Mouse (Mus musculus): Measurements from ENCODE around the gene Kcnj9. TPM values are rescaled to one million over a fixed set of nuclear protein-coding genes. Genes with fewer than 3 reads are reported as not detected.

Kcnj9 gene
- total and polyA plus RNA-seq, 2 experiments from 2014 or later, result not detected

DNA sequence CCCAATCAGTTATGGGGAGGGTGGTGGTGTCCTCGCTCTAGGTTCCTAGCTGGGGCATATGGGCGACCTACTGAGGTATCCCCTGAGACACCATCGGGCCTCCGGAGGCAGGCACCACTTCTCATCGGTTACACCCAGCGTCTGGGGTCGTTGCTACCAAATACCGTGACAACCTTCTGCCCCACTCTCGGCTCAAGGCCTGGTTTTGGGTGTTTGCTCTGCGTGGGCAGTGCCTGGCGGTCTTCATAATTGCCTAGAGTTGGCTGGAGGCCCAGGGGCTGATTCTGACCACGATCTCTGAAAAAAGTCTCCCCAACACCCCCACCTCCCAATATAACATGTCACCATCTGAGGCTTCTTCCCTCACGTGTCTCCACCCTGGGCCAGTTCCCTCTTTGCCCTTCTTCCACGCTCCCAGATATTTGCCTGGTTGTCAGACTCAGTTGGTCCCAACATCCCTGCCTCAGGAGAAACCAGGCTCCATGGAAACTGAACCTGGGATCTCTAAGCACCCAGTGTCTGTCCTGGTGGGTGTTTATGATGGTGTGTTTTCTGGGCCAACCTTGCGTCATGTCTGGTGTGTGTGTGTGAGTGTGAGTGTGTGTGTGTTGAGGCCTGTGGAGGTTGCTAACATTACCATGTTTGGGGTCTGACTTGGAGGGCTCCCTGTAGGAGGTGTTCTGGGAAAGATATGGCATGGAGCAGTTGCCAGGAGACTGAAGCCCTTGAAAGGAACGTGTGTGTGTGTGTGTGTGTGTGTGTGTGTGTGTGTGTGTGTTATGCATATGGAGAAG lies 16.2 kb downstream of the Kcnj9 start:
- TF ChIP-seq CTCF (IDR thresholded peaks at IDR 0.05; ENCODE audit: low read depth) (no peak), EP300 (IDR thresholded peaks at IDR 0.05; ENCODE audit: low read depth) (no peak)
- WGBS, result 18% methylated on average over 16 of the region's 16 CpGs
- ATAC-seq (ENCODE audit: insufficient read depth, low read depth), result 0 out of 2 replicates have a peak, but pooled peaks have one; percentile 0
- no peak for DNase-seq (ENCODE audit: low spot score)
- no peaks in the 10 kb centered on the region for H3K9me3 ChIP-seq (replicated peaks; ENCODE audit: control insufficient read depth, low read length)
- H3K9ac ChIP-seq (replicated peaks; ENCODE audit: low read depth, low read length), result peak overlapping the region; percentile 68
- H3K27ac ChIP-seq (ENCODE audit: low read depth), result no peak overlapping the region
- H3K27me3 ChIP-seq (ENCODE audit: control insufficient read depth, insufficient read depth, low read length), result no peaks in the 10 kb centered on the region
- H3K4me2 ChIP-seq (ENCODE audit: low read depth, low read length), result peak overlapping the region; percentile 91
- H3K4me1 ChIP-seq (ENCODE audit: control insufficient read depth, insufficient read depth), result peaks cover 4% of the 10 kb centered on the region; the same call in 1 of the 2 replicates
- peak overlapping the region; percentile 66 for H3K4me3 ChIP-seq (ENCODE audit: low read depth, low read length)
- H3K36me3 ChIP-seq (replicated peaks; ENCODE audit: control insufficient read depth, insufficient read depth, low read length), result no peaks in the 10 kb centered on the region

DNA sequence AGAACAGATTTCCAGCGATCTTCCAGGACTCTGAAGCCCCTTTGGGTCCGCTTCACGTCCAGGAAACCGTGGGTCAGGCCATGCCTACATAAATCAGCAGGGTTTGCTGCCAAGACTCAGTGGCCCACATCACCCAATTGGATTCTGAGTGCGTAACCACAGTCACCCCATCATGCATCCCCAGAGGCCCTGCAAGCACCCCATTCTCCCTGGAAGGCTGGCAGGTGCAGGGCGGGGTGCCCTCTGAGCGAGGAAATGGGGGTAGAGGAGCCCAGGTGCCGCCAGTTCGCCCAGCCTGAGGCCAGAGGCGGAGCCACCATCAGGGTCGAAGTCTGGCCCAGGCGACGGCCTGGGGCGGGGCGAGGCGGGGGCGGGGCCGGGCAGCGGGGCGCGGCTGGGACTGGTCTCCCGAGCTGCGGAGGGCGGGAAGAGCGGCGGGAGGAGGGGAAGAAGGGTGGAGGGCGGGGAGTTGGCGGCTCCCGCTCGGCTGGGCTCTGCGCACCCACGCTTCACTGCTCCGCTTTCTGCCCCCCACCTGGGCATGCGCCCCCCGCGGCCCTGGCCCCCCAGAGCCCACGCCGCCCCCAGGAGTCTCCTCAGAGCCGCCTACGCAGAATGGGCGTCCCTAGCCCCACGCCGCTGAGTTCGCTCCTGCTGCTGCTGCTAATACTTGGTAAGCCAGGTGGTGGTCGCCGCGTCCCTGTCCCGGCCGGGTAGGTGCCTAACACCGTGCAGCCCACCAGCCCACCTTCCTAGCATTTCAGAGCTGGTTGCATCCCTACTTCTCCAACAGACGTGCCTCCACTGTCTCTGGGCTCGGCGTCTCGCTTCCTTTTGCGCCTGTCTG lies 17.0 kb downstream of the Kcnj9 start:
- Histone ChIP-seq H3K4me3 (ENCODE audit: low read depth, low read length) (peak overlapping the region; percentile 66), H3K27me3 (ENCODE audit: control insufficient read depth, insufficient read depth, low read length) (no peaks in the 10 kb centered on the region), H3K36me3 (replicated peaks; ENCODE audit: control insufficient read depth, insufficient read depth, low read length) (no peaks in the 10 kb centered on the region), H3K9ac (replicated peaks; ENCODE audit: low read depth, low read length) (peak overlapping the region; percentile 68), H3K4me2 (ENCODE audit: low read depth, low read length) (peak overlapping the region; percentile 91), H3K27ac (ENCODE audit: low read depth) (peak overlapping the region; percentile 92), H3K9me3 (replicated peaks; ENCODE audit: control insufficient read depth, low read length) (no peaks in the 10 kb centered on the region), H3K4me1 (ENCODE audit: control insufficient read depth, insufficient read depth) (peaks cover 4% of the 10 kb centered on the region; the same call in 1 of the 2 replicates)
- WGBS, result under 1% methylated on average over 35 of the region's 55 CpGs
- peak; percentile 80 for ATAC-seq (ENCODE audit: insufficient read depth, low read depth)
- TF ChIP-seq CTCF (IDR thresholded peaks at IDR 0.05; ENCODE audit: low read depth), result no peak
- DNase-seq (ENCODE audit: low spot score), result peak; percentile 88

DNA sequence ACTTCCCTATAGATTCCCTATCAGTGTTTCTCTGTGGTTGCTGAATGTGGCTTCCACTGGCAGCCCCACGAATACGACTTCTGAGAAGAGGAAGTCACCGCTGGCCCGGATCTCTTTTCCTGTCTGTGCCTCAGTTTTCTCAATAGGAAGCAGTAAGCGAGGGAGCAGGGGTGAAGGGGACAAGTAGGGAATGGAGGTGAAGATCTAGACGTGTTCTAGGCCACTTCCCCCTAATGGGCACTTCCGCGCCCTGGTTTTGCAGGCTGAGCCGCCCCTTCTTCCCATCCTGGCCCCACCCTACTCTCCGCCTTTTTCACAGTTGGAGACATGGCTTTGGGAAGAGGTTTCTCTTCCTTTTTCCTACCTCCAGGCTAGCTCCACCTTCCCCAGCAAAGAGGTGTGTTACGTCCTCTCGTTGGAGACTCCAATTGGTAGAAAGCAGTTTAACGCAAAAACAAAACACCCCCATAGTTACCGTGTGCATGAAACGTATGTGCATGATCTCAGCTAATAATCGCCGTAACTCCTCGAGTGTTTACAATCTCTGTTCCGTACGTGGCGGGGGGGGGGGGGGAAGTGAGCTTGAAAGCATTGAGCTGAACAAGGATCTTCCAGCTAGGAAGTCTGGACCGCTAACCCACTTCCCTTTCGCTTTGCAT lies 17.7 kb downstream of the Kcnj9 start:
- H3K27ac ChIP-seq (ENCODE audit: low read depth), result peak overlapping the region; percentile 92
- no peaks in the 10 kb centered on the region for H3K27me3 ChIP-seq (ENCODE audit: control insufficient read depth, insufficient read depth, low read length)
- peak overlapping the region; percentile 66 for H3K4me3 ChIP-seq (ENCODE audit: low read depth, low read length)
- H3K36me3 ChIP-seq (replicated peaks; ENCODE audit: control insufficient read depth, insufficient read depth, low read length), result no peaks in the 10 kb centered on the region
- peak; percentile 72 for DNase-seq (ENCODE audit: low spot score)
- H3K4me1 ChIP-seq (ENCODE audit: control insufficient read depth, insufficient read depth), result peaks cover 4% of the 10 kb centered on the region; the same call in 1 of the 2 replicates
- H3K9me3 ChIP-seq (replicated peaks; ENCODE audit: control insufficient read depth, low read length), result no peaks in the 10 kb centered on the region
- WGBS, result 5% methylated on average over 23 of the region's 23 CpGs
- ATAC-seq (ENCODE audit: insufficient read depth, low read depth), result peak; percentile 26
- H3K9ac ChIP-seq (replicated peaks; ENCODE audit: low read depth, low read length), result peak overlapping the region; percentile 68
- TF ChIP-seq EP300 (IDR thresholded peaks at IDR 0.05; ENCODE audit: low read depth) (no peak), CTCF (IDR thresholded peaks at IDR 0.05; ENCODE audit: low read depth) (no peak)
- peak overlapping the region; percentile 91 for H3K4me2 ChIP-seq (ENCODE audit: low read depth, low read length)

DNA sequence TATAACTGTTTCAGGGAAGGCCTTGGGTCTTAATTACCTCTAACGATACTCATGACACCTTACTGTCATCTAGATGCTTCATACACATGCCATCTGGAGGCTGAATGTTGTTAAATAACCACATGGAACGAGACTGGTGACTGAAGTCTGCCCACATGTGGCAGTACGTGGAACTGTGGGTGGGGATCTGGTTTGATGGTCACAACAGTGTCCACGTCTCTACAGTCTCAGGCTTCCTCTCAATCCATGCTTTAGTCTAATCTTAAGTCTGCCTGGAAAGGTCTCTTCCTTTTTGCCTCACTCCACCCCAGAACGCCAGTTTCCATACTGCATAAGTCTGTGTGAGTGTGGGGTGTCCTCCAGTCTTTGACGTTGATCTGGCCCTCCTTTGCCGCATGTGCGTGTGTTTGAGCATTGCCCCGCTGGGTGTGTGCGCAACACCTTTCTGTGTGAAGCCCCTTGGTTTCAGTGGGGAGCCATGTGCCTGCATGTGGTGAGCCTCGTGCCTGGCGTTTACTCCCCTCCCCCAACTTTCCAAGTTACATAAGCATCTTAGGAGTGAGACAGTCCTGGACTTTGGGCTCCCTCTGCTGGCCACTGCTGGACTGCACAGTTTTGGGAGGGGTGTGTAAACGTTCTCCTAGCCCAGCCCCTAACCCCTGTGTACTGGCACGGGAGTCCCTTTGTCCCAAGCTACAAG lies 19.3 kb downstream of the Kcnj9 start:
- ATAC-seq (ENCODE audit: insufficient read depth, low read depth) (peak; percentile 76), DNase-seq (ENCODE audit: low spot score) (peak; percentile 90)
- peaks cover 4% of the 10 kb centered on the region; the same call in 1 of the 2 replicates for H3K4me1 ChIP-seq (ENCODE audit: control insufficient read depth, insufficient read depth)
- peak overlapping the region; percentile 30 for H3K4me3 ChIP-seq (ENCODE audit: low read depth, low read length)
- no peaks in the 10 kb centered on the region for H3K9me3 ChIP-seq (replicated peaks; ENCODE audit: control insufficient read depth, low read length)
- peak overlapping the region; percentile 68 for H3K4me2 ChIP-seq (ENCODE audit: low read depth, low read length)
- peak overlapping the region; percentile 45; the same call in 1 of the 2 replicates for H3K9ac ChIP-seq (replicated peaks; ENCODE audit: low read depth, low read length)
- no peaks in the 10 kb centered on the region for H3K36me3 ChIP-seq (replicated peaks; ENCODE audit: control insufficient read depth, insufficient read depth, low read length)
- H3K27ac ChIP-seq (ENCODE audit: low read depth), result peak overlapping the region; percentile 92
- under 1% methylated on average over 14 of the region's 14 CpGs for WGBS
- TF ChIP-seq EP300 (IDR thresholded peaks at IDR 0.05; ENCODE audit: low read depth), result peak; percentile 98
- TF ChIP-seq CTCF (IDR thresholded peaks at IDR 0.05; ENCODE audit: low read depth), result peak; percentile 99
- no peaks in the 10 kb centered on the region for H3K27me3 ChIP-seq (ENCODE audit: control insufficient read depth, insufficient read depth, low read length)

DNA sequence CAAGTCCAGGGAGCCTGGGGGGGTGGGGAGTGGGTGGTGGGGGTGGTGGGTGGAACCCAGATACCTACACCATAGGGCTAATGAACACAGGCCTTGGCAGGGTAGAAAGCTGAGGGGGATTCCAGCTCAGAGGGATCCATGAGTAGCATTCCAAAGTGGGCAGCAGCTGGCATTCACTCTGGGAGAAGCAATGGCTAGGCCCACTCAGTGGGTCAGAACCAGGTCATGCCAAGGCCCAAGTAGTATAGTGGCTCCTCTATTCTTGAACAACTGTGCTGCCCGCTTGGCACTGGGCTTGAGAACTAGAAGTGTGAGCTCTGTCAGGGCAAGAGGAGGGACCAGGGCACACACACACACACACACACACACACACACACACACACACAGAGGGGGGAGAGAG lies 20.7 kb downstream of the Kcnj9 start:
- Histone ChIP-seq H3K36me3 (replicated peaks; ENCODE audit: control insufficient read depth, insufficient read depth, low read length) (no peaks in the 10 kb centered on the region), H3K4me1 (ENCODE audit: control insufficient read depth, insufficient read depth) (peaks cover 4% of the 10 kb centered on the region; the same call in 1 of the 2 replicates), H3K9ac (replicated peaks; ENCODE audit: low read depth, low read length) (no peak overlapping the region), H3K4me3 (ENCODE audit: low read depth, low read length) (no peak overlapping the region), H3K4me2 (ENCODE audit: low read depth, low read length) (no peak overlapping the region), H3K27ac (ENCODE audit: low read depth) (no peak overlapping the region), H3K9me3 (replicated peaks; ENCODE audit: control insufficient read depth, low read length) (no peaks in the 10 kb centered on the region), H3K27me3 (ENCODE audit: control insufficient read depth, insufficient read depth, low read length) (no peaks in the 10 kb centered on the region)
- DNase-seq (ENCODE audit: low spot score) (no peak), ATAC-seq (ENCODE audit: insufficient read depth, low read depth) (no peak)
- 93% methylated on average over 1 of the region's 1 CpGs for WGBS
- TF ChIP-seq EP300 (IDR thresholded peaks at IDR 0.05; ENCODE audit: low read depth) (no peak), CTCF (IDR thresholded peaks at IDR 0.05; ENCODE audit: low read depth) (no peak)
